Mouse (Mus musculus): Measurements from ENCODE around the gene Rps26. TPM values are rescaled to one million over a fixed set of nuclear protein-coding genes. Genes with fewer than 3 reads are reported as not detected.

The Rps26 gene
- polyA plus RNA-seq (2015; fragmentation: Nextera tagmentation; extraction: Ambion mirVana) = 580 and 624 TPM in 2 replicates

- Histone ChIP-seq H3K4me2 (ENCODE audit: low read depth, low read length) (peak within 1 kb of the TSS; percentile 91), H3K9me3 (ENCODE audit: control insufficient read depth, low read length) (no peaks in the 10 kb centered on the region), H3K4me3 (ENCODE audit: low read length) (peak within 1 kb of the TSS; percentile 62), H3K27ac (ENCODE audit: low read length) (peak within 1 kb of the TSS; percentile 33), H3K36me3 (ENCODE audit: control insufficient read depth, insufficient read depth, low read length) (peaks cover 8% of the 10 kb centered on the region), H3K27me3 (replicated peaks; ENCODE audit: control insufficient read depth, insufficient read depth, low read length) (no peaks in the 10 kb centered on the region), H3K9ac (ENCODE audit: low read depth, low read length) (peak within 1 kb of the TSS; percentile 75), H3K4me1 (ENCODE audit: control insufficient read depth, insufficient read depth, low read length) (peaks cover 11% of the 10 kb centered on the region)
- WGBS = under 1% methylated on average over 40 of the region's 40 CpGs
- ATAC-seq = peak; percentile 97
These were observed at the start of gene Rps26 for GRCm38 (mm10) chr10:128626311-128627310. Gene Rps26 (minus strand): TSS chr10:128626747.

- 2% methylated on average over 9 of the region's 9 CpGs for WGBS
- H3K4me1 ChIP-seq (ENCODE audit: control insufficient read depth, insufficient read depth, low read length) = peaks cover 8% of the 10 kb centered on the region
- H3K36me3 ChIP-seq (ENCODE audit: control insufficient read depth, insufficient read depth, low read length) = no peaks in the 10 kb centered on the region
- ATAC-seq = no peak
- H3K4me3 ChIP-seq (ENCODE audit: low read length) = peak overlapping the region; percentile 77
- H3K27ac ChIP-seq (ENCODE audit: low read length) = peak overlapping the region; percentile 57
- H3K27me3 ChIP-seq (replicated peaks; ENCODE audit: control insufficient read depth, insufficient read depth, low read length) = no peaks in the 10 kb centered on the region
- peak overlapping the region; percentile 94 for H3K4me2 ChIP-seq (ENCODE audit: low read depth, low read length)
- peak overlapping the region; percentile 72 for H3K9ac ChIP-seq (ENCODE audit: low read depth, low read length)
- no peaks in the 10 kb centered on the region for H3K9me3 ChIP-seq (ENCODE audit: control insufficient read depth, low read length)
These were observed 48.0 kb upstream of the Rps26 start for GRCm38 (mm10) chr10:128674469-128675008.

DNA sequence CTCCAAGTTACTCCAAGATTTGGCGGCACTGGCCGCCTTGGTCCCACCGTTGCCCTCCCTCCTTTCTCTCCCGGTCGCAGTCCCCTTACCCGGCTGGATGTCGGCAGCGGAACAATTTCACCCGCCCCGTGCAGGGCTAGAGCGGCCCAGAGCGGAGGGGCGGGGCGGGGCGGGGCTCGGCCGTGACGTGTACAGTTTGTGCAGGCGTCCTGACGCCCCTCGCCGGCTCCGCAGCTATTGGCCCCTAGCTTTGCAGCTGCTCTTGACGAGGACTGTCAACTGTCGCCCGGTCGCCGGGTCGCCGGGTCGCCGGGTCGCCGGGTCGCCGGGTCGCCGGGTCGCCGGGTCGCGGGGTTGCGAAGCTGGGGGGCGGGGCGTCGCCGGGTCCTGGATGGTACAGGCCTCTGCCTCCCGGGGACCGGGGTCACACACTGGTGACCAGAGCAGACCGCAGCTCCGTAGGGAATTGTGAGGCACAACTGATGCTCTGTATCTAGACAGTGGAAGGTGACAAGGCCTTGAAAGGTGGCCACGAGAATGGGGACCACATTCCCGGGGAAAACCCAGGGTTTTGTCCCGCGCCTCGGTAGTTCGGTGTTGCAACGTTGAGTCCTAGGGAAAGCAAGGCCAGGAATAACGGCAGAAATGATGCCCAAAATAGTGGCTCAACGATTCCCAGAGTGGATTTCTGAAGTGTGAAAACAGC, 47.4 kb upstream of the Rps26 start, which contains the start of gene Suox:
Gene Suox, minus strand, starts transcription at position 311 of the 706 bp plus-strand sequence.
- Histone ChIP-seq H3K36me3 (ENCODE audit: control insufficient read depth, insufficient read depth, low read length) (no peaks in the 10 kb centered on the region), H3K4me1 (ENCODE audit: control insufficient read depth, insufficient read depth, low read length) (peaks cover 8% of the 10 kb centered on the region), H3K4me2 (ENCODE audit: low read depth, low read length) (peak within 1 kb of the TSS; percentile 94), H3K9ac (ENCODE audit: low read depth, low read length) (peak within 1 kb of the TSS; percentile 72), H3K9me3 (ENCODE audit: control insufficient read depth, low read length) (no peaks in the 10 kb centered on the region), H3K27ac (ENCODE audit: low read length) (peak within 1 kb of the TSS; percentile 57), H3K27me3 (replicated peaks; ENCODE audit: control insufficient read depth, insufficient read depth, low read length) (no peaks in the 10 kb centered on the region), H3K4me3 (ENCODE audit: low read length) (peak within 1 kb of the TSS; percentile 77)
- WGBS = under 1% methylated on average over 59 of the region's 60 CpGs
- ATAC-seq = peak; percentile 90

GRCm38 (mm10) chr10:128671148-128671547, 44.6 kb upstream of the Rps26 start:
- Histone ChIP-seq H3K27me3 (replicated peaks; ENCODE audit: control insufficient read depth, insufficient read depth, low read length) (no peaks in the 10 kb centered on the region), H3K9me3 (ENCODE audit: control insufficient read depth, low read length) (no peaks in the 10 kb centered on the region), H3K4me1 (ENCODE audit: control insufficient read depth, insufficient read depth, low read length) (peaks cover 11% of the 10 kb centered on the region), H3K9ac (ENCODE audit: low read depth, low read length) (no peak overlapping the region), H3K4me3 (ENCODE audit: low read length) (no peak overlapping the region), H3K4me2 (ENCODE audit: low read depth, low read length) (no peak overlapping the region), H3K36me3 (ENCODE audit: control insufficient read depth, insufficient read depth, low read length) (no peaks in the 10 kb centered on the region), H3K27ac (ENCODE audit: low read length) (no peak overlapping the region)
- ATAC-seq = no peak
- 94% methylated on average over 9 of the region's 9 CpGs for WGBS

- WGBS = under 1% methylated on average over 42 of the region's 42 CpGs
- H3K9me3 ChIP-seq (ENCODE audit: control insufficient read depth, low read length) = no peaks in the 10 kb centered on the region
- peak; percentile 62 for ATAC-seq
- H3K4me3 ChIP-seq (ENCODE audit: low read length) = peak overlapping the region; percentile 68
- peak overlapping the region; percentile 78 for H3K9ac ChIP-seq (ENCODE audit: low read depth, low read length)
- H3K4me2 ChIP-seq (ENCODE audit: low read depth, low read length) = peak overlapping the region; percentile 79
- H3K27me3 ChIP-seq (replicated peaks; ENCODE audit: control insufficient read depth, insufficient read depth, low read length) = no peaks in the 10 kb centered on the region
- H3K27ac ChIP-seq (ENCODE audit: low read length) = no peak overlapping the region
- H3K36me3 ChIP-seq (ENCODE audit: control insufficient read depth, insufficient read depth, low read length) = no peaks in the 10 kb centered on the region
- H3K4me1 ChIP-seq (ENCODE audit: control insufficient read depth, insufficient read depth, low read length) = peaks cover 11% of the 10 kb centered on the region
These were observed 42.5 kb upstream of the Rps26 start for GRCm38 (mm10) chr10:128668790-128669672.

DNA sequence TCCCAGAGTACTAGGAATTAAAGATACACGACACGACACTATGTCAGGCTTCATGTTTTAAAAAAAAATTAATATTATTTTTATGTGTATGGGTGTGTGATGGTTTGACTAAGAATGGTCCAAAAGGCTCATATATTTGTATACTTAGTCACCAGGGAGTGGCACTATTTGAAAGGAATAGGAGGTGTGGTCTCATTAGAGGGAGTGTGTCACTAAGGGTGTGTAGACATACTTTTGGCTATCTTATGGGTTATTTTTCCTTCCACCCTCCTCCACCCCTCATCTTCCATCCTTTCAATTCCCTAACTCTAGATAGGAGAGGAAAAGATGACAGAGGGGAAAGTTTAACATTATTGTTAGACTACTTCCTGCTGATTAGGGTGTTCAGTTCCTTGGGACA, 39.3 kb upstream of the Rps26 start:
- Histone ChIP-seq H3K4me1 (ENCODE audit: control insufficient read depth, insufficient read depth, low read length) (0 out of 2 replicates have a peak, but pooled peaks cover 2% of the 10 kb centered on the region), H3K36me3 (ENCODE audit: control insufficient read depth, insufficient read depth, low read length) (no peaks in the 10 kb centered on the region)
- WGBS = 96% methylated on average over 2 of the region's 2 CpGs

DNA sequence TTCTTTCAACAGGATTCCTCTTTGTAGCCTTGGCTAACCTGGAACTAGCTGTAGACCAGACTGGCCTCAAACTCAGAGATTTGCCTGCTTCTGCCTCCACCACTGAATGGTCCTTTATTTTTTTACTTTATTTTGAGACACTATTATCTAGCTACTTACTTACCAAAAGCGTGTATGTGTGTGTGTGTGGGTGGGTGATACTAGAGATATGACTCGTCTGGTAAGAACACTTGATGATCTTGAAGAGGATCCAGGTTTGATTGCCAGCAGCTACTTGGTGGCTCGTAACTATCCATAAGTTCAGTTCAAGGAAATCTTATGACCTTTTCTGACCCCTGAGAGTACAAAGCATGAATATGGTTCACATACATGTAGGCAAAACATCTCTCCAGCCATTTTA, 38.8 kb upstream of the Rps26 start:
- WGBS = 84% methylated on average over 3 of the region's 3 CpGs
- ATAC-seq = no peak

More for the DNA sequence above, 39.3 kb upstream of the Rps26 start:
- ATAC-seq = no peak
- no peaks in the 10 kb centered on the region for H3K27me3 ChIP-seq (replicated peaks; ENCODE audit: control insufficient read depth, insufficient read depth, low read length)
- H3K9me3 ChIP-seq (ENCODE audit: control insufficient read depth, low read length) = no peaks in the 10 kb centered on the region
- no peak overlapping the region for H3K27ac ChIP-seq (ENCODE audit: low read length)
- H3K9ac ChIP-seq (ENCODE audit: low read depth, low read length) = no peak overlapping the region
- H3K4me3 ChIP-seq (ENCODE audit: low read length) = no peak overlapping the region
- no peak overlapping the region for H3K4me2 ChIP-seq (ENCODE audit: low read depth, low read length)

GRCm38 (mm10) chr10:128664808-128665207, 38.3 kb upstream of the Rps26 start:
- whole genome bisulfite sequencing = 78% methylated on average over 3 of the region's 3 CpGs
- no peak overlapping the region for H3K4me3 ChIP-seq (ENCODE audit: low read length)

More for the DNA sequence above, 38.8 kb upstream of the Rps26 start:
- H3K9me3 ChIP-seq (ENCODE audit: control insufficient read depth, low read length) = no peaks in the 10 kb centered on the region
- 0 out of 2 replicates have a peak, but pooled peaks cover 2% of the 10 kb centered on the region for H3K4me1 ChIP-seq (ENCODE audit: control insufficient read depth, insufficient read depth, low read length)
- H3K27ac ChIP-seq (ENCODE audit: low read length) = no peak overlapping the region
- H3K4me3 ChIP-seq (ENCODE audit: low read length) = no peak overlapping the region
- H3K36me3 ChIP-seq (ENCODE audit: control insufficient read depth, insufficient read depth, low read length) = no peaks in the 10 kb centered on the region
- no peak overlapping the region for H3K4me2 ChIP-seq (ENCODE audit: low read depth, low read length)
- H3K9ac ChIP-seq (ENCODE audit: low read depth, low read length) = no peak overlapping the region
- H3K27me3 ChIP-seq (replicated peaks; ENCODE audit: control insufficient read depth, insufficient read depth, low read length) = no peaks in the 10 kb centered on the region

More at GRCm38 (mm10) chr10:128664808-128665207, 38.3 kb upstream of the Rps26 start:
- Histone ChIP-seq H3K4me2 (ENCODE audit: low read depth, low read length) (no peak overlapping the region), H3K27ac (ENCODE audit: low read length) (no peak overlapping the region), H3K9me3 (ENCODE audit: control insufficient read depth, low read length) (no peaks in the 10 kb centered on the region), H3K9ac (ENCODE audit: low read depth, low read length) (no peak overlapping the region), H3K36me3 (ENCODE audit: control insufficient read depth, insufficient read depth, low read length) (no peaks in the 10 kb centered on the region), H3K27me3 (replicated peaks; ENCODE audit: control insufficient read depth, insufficient read depth, low read length) (no peaks in the 10 kb centered on the region), H3K4me1 (ENCODE audit: control insufficient read depth, insufficient read depth, low read length) (0 out of 2 replicates have a peak, but pooled peaks cover 2% of the 10 kb centered on the region)
- ATAC-seq = no peak

Data from intestine, embryonic 16.5 days (tissue).